Mouse (Mus musculus): Measurements from ENCODE around the gene Fut11. TPM values are rescaled to one million over a fixed set of nuclear protein-coding genes. Genes with fewer than 3 reads are reported as not detected.
A peak's percentile ranks its signal among the peaks of the same experiment; 100 is the strongest.

Gene Fut11
- total RNA-seq (2018; cell fraction: chromatin; rRNA removed): 1 to 10 TPM in 25 of 26 experiments, under 1 TPM in 1; 1.00 to 9.2 (median 2.9) TPM
- total RNA-seq (2018; cell fraction: cytosol; rRNA removed): 10 to 100 TPM in 6 of 26 experiments, 1 to 10 TPM in 20; 4.8 to 14.4 (median 8.4) TPM
- total RNA-seq (2018; cell fraction: nucleus; rRNA removed): 10 to 100 TPM in 13 of 26 experiments, 1 to 10 TPM in 13; 4.7 to 21.4 (median 10.0) TPM
- 6.3 to 12.2 TPM (median 8.0 TPM) in 3 replicates for polyA plus RNA-seq (2018)

DNA sequence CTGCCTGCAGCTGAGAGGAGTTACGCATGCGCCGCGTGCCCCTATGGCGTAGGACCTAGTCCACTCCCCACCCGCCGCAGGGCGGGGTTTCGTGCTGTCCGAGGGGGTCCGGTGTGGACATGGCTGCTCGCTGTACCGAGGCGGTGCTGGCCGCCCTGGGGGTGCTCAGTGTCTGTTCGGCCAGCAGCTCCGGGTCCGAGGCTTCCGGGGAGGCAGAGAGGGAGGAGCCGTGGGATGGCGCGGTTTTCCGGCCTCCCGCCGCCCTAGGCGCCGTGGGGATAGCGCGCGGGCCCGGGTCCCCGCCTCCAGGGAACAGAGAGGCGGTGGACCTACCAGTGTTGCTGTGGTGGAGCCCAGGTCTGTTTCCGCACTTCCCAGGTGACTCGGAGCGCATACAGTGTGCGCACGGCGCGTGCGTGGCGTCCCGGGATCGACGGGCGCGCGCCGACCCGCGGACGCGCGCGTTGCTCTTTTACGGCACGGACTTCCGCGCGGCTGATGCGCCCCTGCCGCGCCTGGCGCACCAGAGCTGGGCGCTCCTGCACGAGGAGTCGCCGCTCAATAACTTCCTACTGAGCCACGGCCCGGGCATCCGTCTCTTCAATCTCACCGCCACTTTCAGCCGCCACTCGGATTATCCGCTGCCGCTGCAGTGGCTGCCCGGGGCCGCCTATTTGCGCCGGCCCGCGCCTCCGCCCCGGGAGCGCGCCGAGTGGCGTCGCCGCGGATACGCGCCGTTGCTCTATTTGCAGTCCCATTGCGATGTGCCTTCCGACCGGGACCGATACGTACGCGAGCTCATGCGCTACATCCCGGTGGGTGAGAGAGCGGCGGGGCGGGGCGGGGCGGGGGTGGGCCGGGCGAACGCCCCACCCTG, at the start of gene Fut11:
Gene Fut11 (plus strand): TSS at position 85 of the 877 bp plus-strand sequence.
- Histone ChIP-seq H3K79me2 (ENCODE audit: inconsistent target) (peaks cover 44% of the 10 kb centered on the region), H3K27ac (peak within 1 kb of the TSS; percentile 12; the same call in 1 of the 2 replicates), H3K4me3 (ENCODE audit: inconsistent target) (peak within 1 kb of the TSS; percentile 31), H3K36me3 (ENCODE audit: inconsistent target) (peaks cover 25% of the 10 kb centered on the region)
- under 1% methylated on average over 101 of the region's 111 CpGs for WGBS (ENCODE audit: missing documents)

- Histone ChIP-seq H3K36me3 (ENCODE audit: inconsistent target) (no peaks in the 10 kb centered on the region), H3K79me2 (ENCODE audit: inconsistent target) (peaks cover 10% of the 10 kb centered on the region; the same call in 1 of the 2 replicates), H3K27ac (no peak overlapping the region), H3K4me3 (ENCODE audit: inconsistent target) (no peak overlapping the region)
- WGBS (ENCODE audit: missing documents): 76% methylated on average over 3 of the region's 3 CpGs
Measured at GRCm38 (mm10) chr14:20645547-20645946, 49.2 kb upstream of the Fut11 start.

DNA sequence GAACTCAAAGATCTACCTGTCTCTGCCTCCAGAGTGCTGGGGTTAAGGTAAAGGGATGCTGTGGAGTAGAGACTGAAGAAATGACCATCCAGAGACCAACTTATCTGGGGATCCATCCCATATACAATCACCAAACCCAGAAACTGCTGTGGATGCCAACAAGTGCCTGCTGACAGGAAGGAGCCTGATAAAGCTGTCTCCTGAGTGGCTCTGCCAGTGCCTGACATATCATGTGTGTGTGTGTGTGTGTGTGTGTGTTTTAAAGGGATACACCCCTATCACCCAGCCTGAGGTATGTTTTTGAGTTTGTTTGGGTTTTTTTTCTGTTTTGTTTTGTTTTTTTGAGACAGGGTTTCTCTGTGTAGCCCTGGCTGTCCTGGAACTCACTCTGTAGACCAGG, 48.4 kb upstream of the Fut11 start:
- H3K79me2 ChIP-seq (ENCODE audit: inconsistent target): peaks cover 8% of the 10 kb centered on the region; the same call in 1 of the 2 replicates
- no peak overlapping the region for H3K4me3 ChIP-seq (ENCODE audit: inconsistent target)
- no peak overlapping the region for H3K27ac ChIP-seq
- H3K36me3 ChIP-seq (ENCODE audit: inconsistent target): no peaks in the 10 kb centered on the region

- no peaks in the 10 kb centered on the region for H3K79me2 ChIP-seq (ENCODE audit: inconsistent target)
- 100% methylated on average over 2 of the region's 2 CpGs for WGBS (ENCODE audit: missing documents)
- no peak overlapping the region for H3K27ac ChIP-seq
- H3K36me3 ChIP-seq (ENCODE audit: inconsistent target): no peaks in the 10 kb centered on the region
- H3K4me3 ChIP-seq (ENCODE audit: inconsistent target): no peak overlapping the region
Measured at GRCm38 (mm10) chr14:20651000-20651399, 43.8 kb upstream of the Fut11 start.

DNA sequence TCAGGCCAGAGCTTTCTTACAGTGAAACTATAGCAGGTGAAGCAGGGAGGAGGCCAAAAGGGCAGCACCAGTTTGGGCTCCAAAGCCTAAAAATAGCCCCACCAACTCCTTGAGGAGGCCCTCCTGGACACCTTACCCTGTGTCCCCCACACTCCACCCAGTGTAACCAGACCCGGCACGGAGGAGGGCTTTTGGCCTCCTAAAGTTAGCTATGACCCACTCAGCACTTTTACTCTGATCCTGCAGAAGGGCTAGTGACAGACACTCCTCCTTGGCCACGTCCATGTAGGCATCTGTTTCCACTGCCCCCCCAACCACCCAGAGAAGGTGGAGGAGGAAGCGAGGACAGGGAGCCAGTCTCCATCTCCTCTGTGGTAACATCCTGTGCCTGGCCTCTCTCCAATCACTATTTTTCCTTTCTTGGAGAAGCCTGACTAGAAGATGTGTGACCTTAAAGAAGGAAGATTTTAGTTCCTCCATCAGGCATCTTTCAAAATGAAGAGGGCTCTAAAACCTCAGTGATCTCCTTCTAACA, 43.0 kb upstream of the Fut11 start:
- WGBS (ENCODE audit: missing documents): 65% methylated on average over 4 of the region's 4 CpGs
- no peaks in the 10 kb centered on the region for H3K36me3 ChIP-seq (ENCODE audit: inconsistent target)

GRCm38 (mm10) chr14:20654690-20655421, 39.9 kb upstream of the Fut11 start:
- peak overlapping the region; percentile 82 for H3K27ac ChIP-seq
- WGBS (ENCODE audit: missing documents): 49% methylated on average over 9 of the region's 9 CpGs
- H3K79me2 ChIP-seq (ENCODE audit: inconsistent target): no peaks in the 10 kb centered on the region
- H3K36me3 ChIP-seq (ENCODE audit: inconsistent target): no peaks in the 10 kb centered on the region
- H3K4me3 ChIP-seq (ENCODE audit: inconsistent target): no peak overlapping the region

More for the DNA sequence above, 43.0 kb upstream of the Fut11 start:
- no peaks in the 10 kb centered on the region for H3K79me2 ChIP-seq (ENCODE audit: inconsistent target)
- H3K27ac ChIP-seq: no peak overlapping the region
- no peak overlapping the region for H3K4me3 ChIP-seq (ENCODE audit: inconsistent target)

DNA sequence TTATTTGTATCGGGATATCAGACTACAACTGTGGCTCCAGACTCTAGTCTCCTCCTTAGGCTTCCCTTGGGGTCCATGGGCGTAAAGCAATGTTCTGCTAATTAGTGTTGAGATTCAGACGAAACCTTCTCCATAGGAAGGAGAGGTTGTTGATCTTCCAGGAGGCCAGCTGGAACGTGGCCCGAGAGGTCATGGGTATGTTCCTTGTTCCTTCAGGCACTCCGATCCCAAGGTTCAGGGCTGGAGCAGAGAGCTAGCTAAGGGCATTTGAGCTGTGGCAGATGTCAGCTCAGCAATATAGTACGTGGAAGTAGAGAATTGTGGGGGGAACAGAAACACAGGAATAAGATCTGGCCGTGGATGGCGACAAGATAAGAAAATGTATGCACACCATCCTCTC, 39.0 kb upstream of the Fut11 start:
- Histone ChIP-seq H3K4me3 (ENCODE audit: inconsistent target) (no peak overlapping the region), H3K79me2 (ENCODE audit: inconsistent target) (no peaks in the 10 kb centered on the region), H3K36me3 (ENCODE audit: inconsistent target) (no peaks in the 10 kb centered on the region), H3K27ac (peak overlapping the region; percentile 82)
- 79% methylated on average over 9 of the region's 9 CpGs for WGBS (ENCODE audit: missing documents)

DNA sequence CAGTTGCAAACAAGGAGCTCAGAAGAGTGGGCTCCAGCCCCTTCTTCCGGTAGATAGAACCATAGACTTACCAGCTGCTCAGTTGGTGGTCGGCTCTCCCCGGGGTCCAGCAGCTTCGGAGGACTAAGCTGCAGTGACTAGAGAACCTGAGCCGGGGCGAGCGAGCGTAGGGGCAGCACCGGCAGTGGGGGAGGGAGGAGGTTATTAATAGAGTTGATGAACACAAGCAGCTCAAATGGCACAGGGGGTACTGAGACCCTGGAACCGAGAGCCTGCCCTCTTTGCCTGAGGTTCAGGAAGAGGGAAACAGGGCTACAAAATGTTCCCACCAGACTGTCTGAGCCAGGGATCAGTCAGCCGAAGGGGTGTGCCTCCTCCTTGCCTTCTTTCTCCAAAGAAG, 38.4 kb upstream of the Fut11 start, which contains the start of gene Myoz1:
Gene Myoz1 (minus strand): TSS at position 180 of the 400 bp plus-strand sequence.
- Histone ChIP-seq H3K79me2 (ENCODE audit: inconsistent target) (no peaks in the 10 kb centered on the region), H3K4me3 (ENCODE audit: inconsistent target) (no peak within 1 kb of the TSS), H3K36me3 (ENCODE audit: inconsistent target) (no peaks in the 10 kb centered on the region), H3K27ac (peak within 1 kb of the TSS; percentile 82)
- WGBS (ENCODE audit: missing documents): 93% methylated on average over 11 of the region's 11 CpGs

DNA sequence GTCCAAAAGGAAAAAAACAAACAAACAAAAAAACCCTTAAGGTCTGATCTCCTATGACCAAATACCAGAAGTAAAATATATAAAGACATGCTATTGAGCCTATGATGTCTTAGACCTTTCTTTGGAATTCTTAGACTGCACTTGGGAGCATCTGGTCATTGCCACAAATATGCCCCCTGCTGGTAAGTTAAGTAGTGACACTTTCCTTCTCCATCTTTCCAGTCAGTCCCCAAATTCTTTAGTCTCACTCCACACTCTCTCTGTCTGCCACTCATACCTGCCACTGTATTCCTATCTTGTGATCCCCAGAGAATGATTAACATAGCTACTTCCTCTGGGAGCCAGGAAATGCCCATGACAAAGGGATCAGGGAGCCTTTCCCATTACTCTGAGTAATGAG, 36.4 kb upstream of the Fut11 start:
- Histone ChIP-seq H3K27ac (no peak overlapping the region), H3K79me2 (ENCODE audit: inconsistent target) (no peaks in the 10 kb centered on the region), H3K4me3 (ENCODE audit: inconsistent target) (no peak overlapping the region), H3K36me3 (ENCODE audit: inconsistent target) (no peaks in the 10 kb centered on the region)

DNA sequence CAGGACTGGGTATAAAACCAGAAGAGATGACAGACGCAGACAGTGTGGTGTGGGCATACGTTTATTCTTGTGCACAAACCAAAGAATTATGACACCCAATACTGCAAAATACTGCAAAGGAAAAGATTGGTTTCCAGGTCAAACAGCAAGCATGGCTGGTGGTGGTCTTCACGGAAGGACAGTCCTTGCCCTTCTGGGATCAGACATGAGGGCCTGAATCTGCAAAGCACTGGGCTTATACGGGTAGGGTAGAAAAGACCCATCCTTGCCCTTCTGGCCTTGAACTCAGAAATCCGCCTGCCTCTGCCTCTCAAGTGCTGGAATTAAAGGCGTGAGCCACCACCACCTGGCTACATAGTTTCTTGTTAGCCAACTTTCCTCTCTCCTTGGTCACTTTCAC, 35.9 kb upstream of the Fut11 start:
- no peak overlapping the region for H3K4me3 ChIP-seq (ENCODE audit: inconsistent target)
- no peaks in the 10 kb centered on the region for H3K36me3 ChIP-seq (ENCODE audit: inconsistent target)
- WGBS (ENCODE audit: missing documents): 93% methylated on average over 6 of the region's 6 CpGs
- H3K79me2 ChIP-seq (ENCODE audit: inconsistent target): no peaks in the 10 kb centered on the region
- no peak overlapping the region for H3K27ac ChIP-seq

GRCm38 (mm10) chr14:20659687-20660086, 35.1 kb upstream of the Fut11 start:
- 100% methylated on average over 5 of the region's 7 CpGs for WGBS (ENCODE audit: missing documents)
- H3K27ac ChIP-seq: no peak overlapping the region
- no peaks in the 10 kb centered on the region for H3K36me3 ChIP-seq (ENCODE audit: inconsistent target)
- no peaks in the 10 kb centered on the region for H3K79me2 ChIP-seq (ENCODE audit: inconsistent target)
- H3K4me3 ChIP-seq (ENCODE audit: inconsistent target): no peak overlapping the region

DNA sequence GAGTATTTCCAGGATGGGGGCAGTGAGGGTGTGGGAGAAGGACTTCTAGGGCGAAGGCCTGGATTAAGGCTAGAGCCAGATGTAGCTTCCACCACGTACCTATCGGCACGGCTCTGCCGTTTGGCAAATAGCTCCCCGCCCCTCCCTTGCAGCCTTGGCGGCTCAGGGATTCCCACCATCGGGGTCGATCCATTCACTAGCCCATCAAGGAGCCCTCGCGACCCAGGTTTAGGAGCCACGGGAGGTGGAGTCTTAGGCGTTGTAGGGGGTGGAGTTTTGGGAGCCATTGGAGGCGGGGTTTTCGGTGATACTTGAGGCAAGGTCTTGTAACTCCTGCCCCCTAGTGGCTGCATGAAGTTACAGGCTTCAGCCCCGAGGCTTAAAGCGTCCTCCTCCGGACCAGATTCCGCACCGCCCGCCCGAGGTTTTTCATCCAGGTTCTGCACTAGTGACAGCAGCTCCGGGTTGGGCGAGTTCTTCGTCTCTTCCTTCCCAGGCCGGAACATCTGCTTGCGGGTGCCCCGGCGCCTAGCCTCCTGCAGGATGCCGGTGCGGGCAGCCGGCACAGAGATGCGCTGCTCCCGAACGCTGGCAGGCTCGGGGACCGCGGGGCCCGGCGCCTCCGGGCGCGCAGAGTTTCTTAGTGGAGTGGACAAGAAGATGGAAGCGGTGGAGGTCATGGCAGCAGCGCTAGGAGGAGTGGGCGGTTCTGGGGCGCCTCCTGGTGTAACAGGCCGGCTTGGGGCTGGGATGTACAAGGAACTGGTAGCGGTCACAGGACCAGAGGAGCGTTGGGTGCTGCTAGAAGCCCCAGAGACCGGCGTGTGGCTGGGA, 33.7 kb upstream of the Fut11 start:
- H3K27ac ChIP-seq: no peak overlapping the region
- H3K79me2 ChIP-seq (ENCODE audit: inconsistent target): no peaks in the 10 kb centered on the region
- 3% methylated on average over 52 of the region's 52 CpGs for WGBS (ENCODE audit: missing documents)

DNA sequence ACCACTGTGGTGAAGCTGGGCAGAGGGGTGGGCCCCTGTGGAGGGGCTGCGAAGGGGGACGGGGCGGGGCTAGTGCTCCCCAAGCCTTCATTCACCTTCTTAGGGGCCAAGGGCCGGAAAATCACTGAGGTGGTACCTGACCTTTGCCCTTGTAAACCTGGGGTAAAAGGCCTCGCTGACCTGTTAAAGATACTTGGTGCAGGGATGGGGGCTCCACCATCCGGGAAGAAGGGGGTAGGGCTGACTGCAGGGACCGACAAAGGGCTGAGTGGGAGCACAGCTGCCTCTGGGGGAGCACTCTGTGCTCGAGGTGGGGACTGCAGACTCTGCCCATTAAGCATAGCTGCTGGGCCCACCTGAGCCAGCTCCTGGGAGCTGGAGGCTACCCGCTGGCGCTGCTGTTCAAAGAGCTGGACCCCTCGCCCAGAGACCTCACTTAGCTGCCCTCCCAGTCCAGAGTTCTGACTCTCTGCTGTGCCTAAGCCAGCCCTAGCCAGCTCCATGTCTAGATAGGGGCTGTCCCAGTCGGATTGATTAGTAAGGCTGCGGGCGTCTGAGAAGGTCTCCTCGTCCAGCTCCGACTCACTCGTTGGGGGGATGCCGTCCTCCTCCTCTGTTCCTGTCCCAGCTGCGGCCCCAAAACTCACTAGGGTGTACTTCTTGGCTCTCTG, 33.0 kb upstream of the Fut11 start:
- Histone ChIP-seq H3K4me3 (ENCODE audit: inconsistent target) (peak overlapping the region; percentile 31), H3K79me2 (ENCODE audit: inconsistent target) (no peaks in the 10 kb centered on the region), H3K27ac (no peak overlapping the region), H3K36me3 (ENCODE audit: inconsistent target) (no peaks in the 10 kb centered on the region)
- WGBS (ENCODE audit: missing documents): 65% methylated on average over 17 of the region's 19 CpGs

More for the DNA sequence above, 33.7 kb upstream of the Fut11 start:
- Histone ChIP-seq H3K4me3 (ENCODE audit: inconsistent target) (peak overlapping the region; percentile 31), H3K36me3 (ENCODE audit: inconsistent target) (no peaks in the 10 kb centered on the region)
